Mouse (Mus musculus) forelimb bud, embryonic 11.5 days (tissue): ENCODE data around the gene Atoh7.
"Not testable (repeated sequence)": the region's sequence is repeated elsewhere in the genome, so short reads cannot be mapped to it uniquely, and the experiment has no call there.

Source experiments
- DNase-seq: peaks from one replicate; pipeline ENCODE4 v3.0.0-alpha.2; 2012; ENCODE audit warnings: low read depth, low spot score

The Atoh7 gene

GRCm38 (mm10) chr10:63099521-63099920 lies at the start of gene Atoh7:
Atoh7 (plus strand) TSS chr10:63099651.
- DNase-seq = no peak

GRCm38 (mm10) chr10:63051267-63051666 lies 48.2 kb upstream of the Atoh7 start:
- no peak for DNase-seq

GRCm38 (mm10) chr10:63052011-63052410 lies 47.4 kb upstream of the Atoh7 start:
- DNase-seq = no peak

GRCm38 (mm10) chr10:63053007-63053406 lies 46.4 kb upstream of the Atoh7 start:
- no peak for DNase-seq

- DNase-seq = not testable (repeated sequence)
These were observed 45.4 kb upstream of the Atoh7 start for GRCm38 (mm10) chr10:63054071-63054470.

- no peak for DNase-seq
These were observed 44.9 kb upstream of the Atoh7 start for GRCm38 (mm10) chr10:63054586-63054985.

- no peak for DNase-seq
These were observed 42.3 kb upstream of the Atoh7 start for GRCm38 (mm10) chr10:63056966-63057750.

GRCm38 (mm10) chr10:63059862-63060261 lies 39.6 kb upstream of the Atoh7 start, which contains the start of gene Pbld1:
Pbld1 (plus strand) TSS chr10:63060162.
- no peak for DNase-seq

- DNase-seq = no peak
These were observed 39.0 kb upstream of the Atoh7 start for GRCm38 (mm10) chr10:63060406-63060805.

- DNase-seq = no peak
These were observed 38.2 kb upstream of the Atoh7 start for GRCm38 (mm10) chr10:63061266-63061665.

GRCm38 (mm10) chr10:63062696-63063095 lies 36.8 kb upstream of the Atoh7 start:
- no peak for DNase-seq

GRCm38 (mm10) chr10:63063365-63063764 lies 36.1 kb upstream of the Atoh7 start:
- no peak for DNase-seq

GRCm38 (mm10) chr10:63064516-63064915 lies 34.9 kb upstream of the Atoh7 start:
- no peak for DNase-seq

GRCm38 (mm10) chr10:63065561-63065960 lies 33.9 kb upstream of the Atoh7 start:
- no peak for DNase-seq

- peak; percentile 67 for DNase-seq
These were observed 33.5 kb upstream of the Atoh7 start for GRCm38 (mm10) chr10:63065988-63066387.

GRCm38 (mm10) chr10:63086304-63086703 lies 13.1 kb upstream of the Atoh7 start:
- DNase-seq = no peak

- no peak for DNase-seq
These were observed 10.2 kb upstream of the Atoh7 start for GRCm38 (mm10) chr10:63089103-63089757.

GRCm38 (mm10) chr10:63089758-63090571 lies 9.5 kb upstream of the Atoh7 start:
- no peak for DNase-seq

GRCm38 (mm10) chr10:63091915-63092314 lies 7.5 kb upstream of the Atoh7 start:
- DNase-seq = no peak

GRCm38 (mm10) chr10:63092616-63093550 lies 6.6 kb upstream of the Atoh7 start:
- DNase-seq = no peak

GRCm38 (mm10) chr10:63096757-63097156 lies 2.7 kb upstream of the Atoh7 start:
- peak; percentile 55 for DNase-seq
